Mouse (Mus musculus) embryonic facial prominence, embryonic 15.5 days (tissue): ENCODE measurements around the gene Vegfd. TPM values are rescaled to one million over a fixed set of nuclear protein-coding genes. Genes with fewer than 3 reads are reported as not detected.

Source experiments
- ATAC-seq: fragments of 200-750 bp; cut with Nextera tagmentation; 2 replicates; pipeline ENCODE4 v1.8.0; 2017; ENCODE audit warnings: low read depth, moderate TSS enrichment; ENCODE audit not compliant: insufficient number of reproducible peaks, low FRiP score, low TSS enrichment
- H3K27ac ChIP-seq: fragments of 300-500 bp; sonication (generic); replicated peaks from 2 replicates; pipeline ENCODE4 v1.5.1; 2015; ENCODE audit warnings: mild to moderate bottlenecking, inconsistent platforms
- H3K27me3 ChIP-seq: fragments of 300-500 bp; sonication (generic); 2 replicates; pipeline ENCODE4 v1.6.1; 2015; ENCODE audit warnings: inconsistent platforms
- H3K36me3 ChIP-seq: fragments of 300-500 bp; sonication (generic); 2 replicates; pipeline ENCODE4 v1.6.1; 2015; ENCODE audit warnings: mild to moderate bottlenecking, inconsistent platforms
- H3K4me1 ChIP-seq: fragments of 300-500 bp; sonication (generic); 2 replicates; pipeline ENCODE4 v1.6.1; 2015; ENCODE audit warnings: inconsistent platforms
- H3K4me2 ChIP-seq: fragments of 300-500 bp; sonication (generic); replicated peaks from 2 replicates; pipeline ENCODE4 v1.6.1; 2015; ENCODE audit warnings: mild to moderate bottlenecking, inconsistent platforms
- H3K4me3 ChIP-seq: fragments of 300-500 bp; sonication (generic); replicated peaks from 2 replicates; pipeline ENCODE4 v1.5.1; 2015; ENCODE audit warnings: mild to moderate bottlenecking, inconsistent platforms
- H3K9ac ChIP-seq: fragments of 300-500 bp; sonication (generic); 2 replicates; pipeline ENCODE4 v1.6.1; 2015; ENCODE audit warnings: inconsistent platforms
- H3K9me3 ChIP-seq: fragments of 300-500 bp; sonication (generic); replicated peaks from 2 replicates; pipeline ENCODE4 v1.6.1; 2016; ENCODE audit warnings: inconsistent platforms
- WGBS: fragments of 180-500 bp; shearing (Covaris S2); methylation state at CpG from one replicate; pipeline ENCODE4 v1.1.7; 2015; 5-methylcytosine and 5-hydroxymethylcytosine counted together
- polyA plus RNA-seq: library from polyadenylated mRNA; unstranded; fragments of >200 nt; fragmentation: Nextera tagmentation; extraction: Ambion mirVana; gene quantifications from 2 replicates; pipeline ENCODE4 v1.2.1, GENCODE M21; 2015

Vegfd gene
- polyA plus RNA-seq, 1 experiment from 2014 or later, result 8.7 TPM

DNA sequence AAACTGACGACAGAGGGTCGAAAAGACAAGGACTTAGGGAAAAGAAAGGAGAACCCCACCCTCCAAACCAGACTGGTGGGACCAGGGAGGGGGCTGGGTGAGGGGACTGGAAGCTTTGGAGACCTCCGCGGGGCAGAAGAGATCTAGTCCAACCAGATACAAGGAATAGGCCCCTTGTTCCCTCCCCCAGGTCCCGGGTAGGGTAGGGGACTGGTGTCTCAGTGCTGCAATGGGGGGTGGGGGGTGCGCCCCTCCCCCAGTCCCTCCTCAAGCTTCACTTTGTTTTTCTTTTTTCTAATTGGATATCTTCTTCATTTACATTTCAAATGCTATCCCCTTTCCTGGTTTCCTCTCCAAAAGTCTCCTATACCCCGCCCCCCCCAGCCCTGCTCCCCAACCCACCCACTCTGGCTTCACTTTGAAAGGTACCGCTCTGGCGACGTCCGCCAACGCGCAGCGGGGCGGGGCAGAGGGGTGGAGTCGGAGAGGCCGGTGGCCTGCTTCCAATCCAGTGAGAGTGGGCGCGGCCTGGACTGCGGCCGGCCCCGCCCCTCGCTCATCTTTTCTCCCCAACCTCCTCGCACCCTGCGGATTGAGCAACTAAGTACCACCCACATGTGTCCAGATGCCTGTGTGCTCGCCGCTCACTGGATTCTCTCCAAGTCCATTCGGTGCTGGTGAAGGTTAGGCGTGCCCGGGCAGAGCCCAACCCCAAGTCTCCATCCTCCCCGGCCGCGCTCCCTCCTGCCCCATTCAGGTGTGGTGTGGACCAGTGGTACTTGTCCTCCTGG lies 8.6 kb downstream of the Vegfd start:
- H3K27me3 ChIP-seq, result no peaks in the 10 kb centered on the region; the same call in 1 of the 2 replicates
- H3K9ac ChIP-seq, result no peak overlapping the region
- peak overlapping the region; percentile 41 for H3K4me3 ChIP-seq
- H3K27ac ChIP-seq, result peak overlapping the region; percentile 58
- H3K4me2 ChIP-seq, result peak overlapping the region; percentile 59
- H3K36me3 ChIP-seq, result no peaks in the 10 kb centered on the region
- WGBS, result 24% methylated on average over 32 of the region's 33 CpGs
- H3K9me3 ChIP-seq, result no peaks in the 10 kb centered on the region
- peak; percentile 96 for ATAC-seq
- no peaks in the 10 kb centered on the region for H3K4me1 ChIP-seq

DNA sequence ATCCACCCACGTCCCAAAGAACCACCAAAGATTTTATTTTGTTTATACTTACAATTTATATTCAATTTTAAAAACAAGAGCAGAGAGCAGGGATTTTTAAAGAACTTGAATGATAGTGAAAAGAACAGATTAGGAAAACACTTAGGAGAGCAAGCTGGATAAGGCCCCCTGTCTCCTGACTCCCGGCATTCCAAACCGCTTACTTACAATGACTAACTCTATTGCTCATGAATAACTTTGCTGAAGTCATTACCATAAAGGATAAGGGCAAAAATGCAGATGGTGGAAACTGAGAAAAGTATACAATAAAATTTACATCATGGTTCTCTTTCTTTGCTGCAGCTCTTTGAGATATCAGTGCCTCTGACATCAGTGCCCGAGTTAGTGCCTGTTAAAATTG lies 20.9 kb downstream of the Vegfd start:
- H3K36me3 ChIP-seq, result no peaks in the 10 kb centered on the region
- no peak overlapping the region for H3K9ac ChIP-seq
- no peaks in the 10 kb centered on the region for H3K4me1 ChIP-seq
- no peaks in the 10 kb centered on the region for H3K9me3 ChIP-seq
- H3K4me2 ChIP-seq, result no peak overlapping the region
- peaks cover 3% of the 10 kb centered on the region; the same call in 1 of the 2 replicates for H3K27me3 ChIP-seq
- no peak for ATAC-seq
- WGBS, result 69% methylated on average over 4 of the region's 4 CpGs
- H3K4me3 ChIP-seq, result no peak overlapping the region
- no peak overlapping the region for H3K27ac ChIP-seq

DNA sequence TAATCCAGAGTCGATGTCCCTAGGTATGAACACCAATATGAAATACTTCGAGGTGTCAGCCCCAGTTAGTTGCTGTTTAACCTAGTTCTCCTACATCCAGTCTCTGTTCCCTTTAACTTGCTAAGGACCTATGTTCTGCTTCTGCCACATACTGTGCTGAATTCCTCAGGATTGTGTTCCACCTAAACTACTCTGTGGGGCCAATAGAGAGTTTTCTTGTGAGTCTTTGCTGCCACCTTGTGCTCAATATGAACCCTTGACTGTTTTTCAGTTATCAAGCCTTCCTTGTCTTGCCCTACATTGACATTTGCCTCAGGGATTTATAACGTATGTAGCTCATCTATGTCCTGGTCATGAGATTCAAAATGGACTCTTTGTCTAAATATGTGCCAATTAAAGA lies 25.3 kb downstream of the Vegfd start:
- no peak for ATAC-seq
- Histone ChIP-seq H3K27ac (no peak overlapping the region), H3K4me1 (no peaks in the 10 kb centered on the region), H3K9ac (no peak overlapping the region), H3K9me3 (no peaks in the 10 kb centered on the region), H3K4me3 (no peak overlapping the region), H3K36me3 (no peaks in the 10 kb centered on the region), H3K4me2 (no peak overlapping the region), H3K27me3 (no peaks in the 10 kb centered on the region)
- WGBS, result 56% methylated on average over 3 of the region's 3 CpGs

GRCm38 (mm10) chrX:164405080-164405649 lies 32.0 kb downstream of the Vegfd start:
- Histone ChIP-seq H3K27ac (no peak overlapping the region), H3K4me1 (no peaks in the 10 kb centered on the region), H3K4me2 (no peak overlapping the region), H3K9ac (no peak overlapping the region), H3K27me3 (no peaks in the 10 kb centered on the region), H3K4me3 (no peak overlapping the region), H3K9me3 (no peaks in the 10 kb centered on the region), H3K36me3 (no peaks in the 10 kb centered on the region)
- ATAC-seq, result no peak

GRCm38 (mm10) chrX:164406133-164407022 lies 33.2 kb downstream of the Vegfd start:
- Histone ChIP-seq H3K27me3 (no peaks in the 10 kb centered on the region), H3K36me3 (no peaks in the 10 kb centered on the region), H3K27ac (no peak overlapping the region), H3K4me2 (no peak overlapping the region), H3K9ac (no peak overlapping the region), H3K4me1 (no peaks in the 10 kb centered on the region), H3K9me3 (no peaks in the 10 kb centered on the region), H3K4me3 (no peak overlapping the region)
- 66% methylated on average over 9 of the region's 9 CpGs for WGBS
- ATAC-seq, result no peak

- 79% methylated on average over 3 of the region's 3 CpGs for WGBS
- ATAC-seq, result no peak
- H3K27ac ChIP-seq, result no peak overlapping the region
Observed at GRCm38 (mm10) chrX:164408301-164408927, 35.2 kb downstream of the Vegfd start.

GRCm38 (mm10) chrX:164410562-164410961 lies 37.4 kb downstream of the Vegfd start:
- WGBS, result 89% methylated on average over 1 of the region's 1 CpGs
- H3K4me1 ChIP-seq, result no peaks in the 10 kb centered on the region
- H3K4me2 ChIP-seq, result no peak overlapping the region
- ATAC-seq, result no peak
- no peaks in the 10 kb centered on the region for H3K9me3 ChIP-seq
- no peak overlapping the region for H3K4me3 ChIP-seq
- no peak overlapping the region for H3K9ac ChIP-seq
- no peaks in the 10 kb centered on the region for H3K36me3 ChIP-seq
- H3K27me3 ChIP-seq, result no peaks in the 10 kb centered on the region
- H3K27ac ChIP-seq, result no peak overlapping the region

More at GRCm38 (mm10) chrX:164408301-164408927, 35.2 kb downstream of the Vegfd start:
- no peaks in the 10 kb centered on the region for H3K4me1 ChIP-seq
- no peak overlapping the region for H3K9ac ChIP-seq
- H3K4me3 ChIP-seq, result no peak overlapping the region
- H3K27me3 ChIP-seq, result no peaks in the 10 kb centered on the region
- no peaks in the 10 kb centered on the region for H3K9me3 ChIP-seq
- H3K4me2 ChIP-seq, result no peak overlapping the region
- H3K36me3 ChIP-seq, result no peaks in the 10 kb centered on the region

DNA sequence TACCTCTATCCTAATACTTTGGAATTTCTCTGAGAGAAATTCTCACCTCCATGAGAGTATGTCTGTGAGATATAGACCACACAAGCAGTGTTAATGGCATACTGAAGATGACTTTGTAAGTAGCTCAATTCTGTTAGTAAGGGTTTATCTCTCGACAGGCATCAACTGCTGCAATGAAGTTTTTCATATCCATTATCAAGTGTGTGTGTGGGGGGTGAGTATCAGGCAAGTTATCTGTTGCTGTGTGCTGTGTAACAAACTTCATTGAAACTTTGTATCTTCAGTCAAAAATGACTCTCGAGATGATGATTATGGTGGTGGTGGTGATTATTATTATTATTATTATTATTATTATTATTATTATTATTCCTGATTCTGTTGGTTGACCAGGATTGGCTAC lies 43.6 kb downstream of the Vegfd start:
- Histone ChIP-seq H3K4me2 (no peak overlapping the region), H3K9ac (no peak overlapping the region), H3K4me1 (no peaks in the 10 kb centered on the region), H3K36me3 (no peaks in the 10 kb centered on the region), H3K27ac (no peak overlapping the region), H3K27me3 (no peaks in the 10 kb centered on the region), H3K4me3 (no peak overlapping the region), H3K9me3 (no peaks in the 10 kb centered on the region)
- 74% methylated on average over 2 of the region's 2 CpGs for WGBS
- ATAC-seq, result no peak

DNA sequence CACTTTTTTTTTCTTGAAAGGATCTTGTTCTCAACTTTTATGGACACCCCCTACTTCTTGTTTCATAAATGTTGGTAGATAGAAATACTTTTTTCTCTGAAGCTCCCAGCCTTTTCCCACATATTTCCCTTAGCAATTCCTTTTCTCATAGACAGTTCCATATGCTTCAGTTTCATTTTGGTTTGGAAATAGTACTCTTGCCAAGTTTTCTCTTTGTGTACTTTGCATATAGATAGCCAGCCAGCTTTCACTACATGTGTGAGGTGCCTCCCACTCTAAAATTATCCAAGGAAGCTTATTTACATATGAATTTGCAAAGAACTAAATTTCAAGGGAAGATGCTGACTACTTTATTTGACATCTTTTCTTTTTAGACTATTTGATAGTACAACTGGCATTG lies 44.8 kb downstream of the Vegfd start:
- no peak overlapping the region for H3K4me2 ChIP-seq
- H3K36me3 ChIP-seq, result peaks cover 4% of the 10 kb centered on the region; the same call in 1 of the 2 replicates
- no peak for ATAC-seq
- no peak overlapping the region for H3K9ac ChIP-seq
- H3K27ac ChIP-seq, result no peak overlapping the region
- H3K4me1 ChIP-seq, result no peaks in the 10 kb centered on the region
- no peaks in the 10 kb centered on the region for H3K9me3 ChIP-seq
- no peak overlapping the region for H3K4me3 ChIP-seq
- no peaks in the 10 kb centered on the region for H3K27me3 ChIP-seq

DNA sequence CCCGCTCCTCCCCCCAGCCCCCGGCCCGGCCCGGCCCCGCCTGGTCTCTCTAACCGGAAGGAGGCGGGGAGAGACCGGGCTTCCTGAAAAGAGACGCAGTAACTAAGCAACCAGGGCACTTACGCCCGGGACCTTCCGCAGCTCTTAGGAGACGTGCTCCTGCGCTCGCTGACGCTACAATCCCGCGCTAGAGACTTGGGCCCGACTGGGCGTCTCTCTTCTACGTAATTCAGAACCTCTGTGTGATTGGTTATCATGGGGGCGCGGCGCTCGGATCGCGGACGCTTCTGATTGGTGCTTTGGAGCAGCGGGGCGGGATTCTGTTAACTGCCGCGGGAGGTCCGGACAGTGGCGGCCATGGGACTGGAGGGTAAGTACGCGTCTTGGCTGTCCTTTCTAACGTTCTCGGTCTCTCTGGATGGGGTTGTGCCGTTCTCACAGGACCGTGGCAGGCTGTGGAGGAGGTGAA lies 46.3 kb downstream of the Vegfd start, which contains the start of gene Piga:
TSS of gene Piga (plus strand) at position 317 of the 469 bp plus-strand sequence.
- WGBS, result 21% methylated on average over 40 of the region's 40 CpGs
- Histone ChIP-seq H3K9me3 (no peaks in the 10 kb centered on the region), H3K4me2 (peak within 1 kb of the TSS; percentile 50), H3K36me3 (peaks cover 5% of the 10 kb centered on the region; the same call in 1 of the 2 replicates), H3K9ac (peak within 1 kb of the TSS; percentile 54), H3K27me3 (no peaks in the 10 kb centered on the region), H3K4me3 (peak within 1 kb of the TSS; percentile 59), H3K27ac (peak within 1 kb of the TSS; percentile 76), H3K4me1 (no peaks in the 10 kb centered on the region)
- peak; percentile 99 for ATAC-seq
